Mouse (Mus musculus): ENCODE results near the gene Dnaja4.

Dnaja4 gene

GRCm38 (mm10) chr9:54751684-54752083 lies 53.0 kb downstream of the Dnaja4 start:
- DNase-seq (ENCODE audit: low spot score), result no peak

GRCm38 (mm10) chr9:54752201-54752943 lies 53.7 kb downstream of the Dnaja4 start:
- no peak for DNase-seq (ENCODE audit: low spot score)

- no peak for DNase-seq (ENCODE audit: low spot score)
These were observed 54.2 kb downstream of the Dnaja4 start for GRCm38 (mm10) chr9:54752944-54753295.

- no peak for DNase-seq (ENCODE audit: low spot score)
These were observed 60.9 kb downstream of the Dnaja4 start for GRCm38 (mm10) chr9:54759592-54759991.

DNA sequence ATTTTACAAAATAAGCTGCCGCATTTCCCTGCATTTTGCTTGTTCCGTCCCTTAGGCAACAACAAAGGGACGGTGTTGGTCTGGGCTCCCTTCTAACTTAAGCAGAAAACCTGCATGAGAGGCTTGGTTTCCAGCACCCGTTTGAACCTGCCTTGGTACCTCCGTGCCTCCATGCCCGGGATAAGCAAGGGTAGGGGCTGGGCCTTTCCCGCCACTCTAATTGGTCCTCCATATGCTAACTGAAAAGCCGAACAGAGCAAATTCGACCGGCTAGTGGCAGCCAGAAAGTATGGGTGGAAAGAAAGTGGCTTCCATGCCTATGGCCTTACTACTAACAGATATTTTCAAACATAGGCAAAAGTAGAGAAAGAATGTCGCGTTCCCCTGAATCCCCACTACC lies 65.4 kb downstream of the Dnaja4 start:
- DNase-seq (ENCODE audit: low spot score), result no peak

DNA sequence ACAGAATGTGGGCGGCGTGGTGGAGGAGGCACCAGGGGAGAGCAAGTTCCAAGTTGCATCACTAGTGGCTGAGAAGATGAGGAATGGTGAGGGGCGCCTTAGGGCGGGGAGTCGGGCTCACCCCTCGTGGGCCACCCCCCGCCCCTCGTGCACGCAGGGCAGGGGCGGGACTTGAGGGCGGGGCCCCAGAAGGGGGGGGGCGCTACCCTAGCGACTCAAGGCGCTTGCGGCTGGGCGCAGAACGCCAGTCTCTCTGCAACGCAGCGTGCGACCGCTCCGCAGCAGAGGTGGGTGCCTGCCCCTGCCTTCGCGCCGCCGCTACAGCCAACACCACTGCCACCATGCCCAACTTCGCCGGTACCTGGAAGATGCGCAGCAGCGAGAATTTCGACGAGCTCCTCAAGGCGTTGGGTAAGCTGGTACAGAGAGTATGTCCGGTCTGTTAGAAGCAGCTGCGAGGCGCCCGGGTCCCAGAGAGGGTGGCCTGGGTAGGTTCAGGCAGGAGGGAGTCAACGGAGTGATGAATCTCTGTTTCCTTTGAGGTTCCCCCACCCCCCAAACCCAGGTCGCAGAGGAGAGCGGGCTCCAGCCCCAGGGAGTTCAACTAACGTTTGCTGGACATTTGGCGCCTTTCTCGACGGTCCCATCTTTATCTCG lies 66.0 kb downstream of the Dnaja4 start, which contains the start of gene Crabp1:
Gene Crabp1 (plus strand): TSS at position 188 of the 657 bp plus-strand sequence.
- DNase-seq (ENCODE audit: low spot score), result peak; percentile 54

DNA sequence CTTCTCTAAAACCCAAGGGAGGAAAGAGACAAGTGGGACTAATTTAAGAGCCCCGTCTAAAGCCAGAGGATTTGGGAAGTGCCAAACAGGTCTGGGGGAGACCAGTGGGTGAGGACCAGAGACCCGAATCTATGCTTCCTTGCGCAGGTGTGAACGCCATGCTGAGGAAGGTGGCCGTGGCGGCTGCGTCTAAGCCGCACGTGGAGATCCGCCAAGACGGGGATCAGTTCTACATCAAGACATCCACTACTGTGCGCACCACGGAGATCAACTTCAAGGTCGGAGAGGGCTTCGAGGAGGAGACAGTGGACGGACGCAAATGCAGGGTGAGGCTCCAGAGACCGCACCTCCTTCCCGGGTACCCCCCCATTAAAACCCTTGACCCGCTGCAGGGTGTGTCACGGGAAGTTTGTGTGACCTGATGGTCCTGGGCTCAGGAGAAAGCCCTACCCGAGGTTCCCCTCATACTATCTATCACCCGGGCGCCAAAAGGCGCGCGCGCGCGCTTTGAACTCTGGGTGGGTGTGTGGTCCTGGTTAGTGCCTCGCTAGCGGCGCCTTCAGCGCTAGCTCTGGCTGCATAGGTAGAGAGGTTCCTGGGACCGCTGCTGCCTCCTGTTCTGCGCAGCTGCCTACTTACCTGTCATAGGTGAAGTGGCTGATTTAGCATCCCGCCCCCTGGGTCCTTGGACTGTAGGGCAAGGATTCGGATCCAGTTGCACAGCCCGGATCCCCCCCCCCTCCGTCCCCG lies 66.8 kb downstream of the Dnaja4 start:
- DNase-seq (ENCODE audit: low spot score), result peak; percentile 25
